Mouse (Mus musculus): ENCODE data around the gene Hivep3.
A peak's percentile ranks its signal among the peaks of the same experiment; 100 is the strongest.

Gene Hivep3

GRCm38 (mm10) chr4:119977817-119978491 lies 244.4 kb downstream of the Hivep3 start:
- no peak for DNase-seq (ENCODE audit: low spot score)

- no peak for DNase-seq (ENCODE audit: low spot score)
These were observed 245.8 kb downstream of the Hivep3 start for GRCm38 (mm10) chr4:119979238-119979829.

- DNase-seq (ENCODE audit: low spot score) = no peak
These were observed 246.3 kb downstream of the Hivep3 start for GRCm38 (mm10) chr4:119979918-119980317.

GRCm38 (mm10) chr4:119981047-119981720 lies 247.6 kb downstream of the Hivep3 start:
- DNase-seq (ENCODE audit: low spot score) = no peak

- no peak for DNase-seq (ENCODE audit: low spot score)
These were observed 252.5 kb downstream of the Hivep3 start for GRCm38 (mm10) chr4:119986065-119986464.

- DNase-seq (ENCODE audit: low spot score) = no peak
These were observed 253.2 kb downstream of the Hivep3 start for GRCm38 (mm10) chr4:119986580-119987291.

- no peak for DNase-seq (ENCODE audit: low spot score)
These were observed 253.9 kb downstream of the Hivep3 start for GRCm38 (mm10) chr4:119987376-119988087.

GRCm38 (mm10) chr4:119989031-119989693 lies 255.6 kb downstream of the Hivep3 start:
- no peak for DNase-seq (ENCODE audit: low spot score)

GRCm38 (mm10) chr4:119990346-119990745 lies 256.8 kb downstream of the Hivep3 start:
- no peak for DNase-seq (ENCODE audit: low spot score)

GRCm38 (mm10) chr4:119990841-119991240 lies 257.3 kb downstream of the Hivep3 start:
- no peak for DNase-seq (ENCODE audit: low spot score)

GRCm38 (mm10) chr4:119991758-119992157 lies 258.2 kb downstream of the Hivep3 start:
- DNase-seq (ENCODE audit: low spot score) = no peak

- no peak for DNase-seq (ENCODE audit: low spot score)
These were observed 262.8 kb downstream of the Hivep3 start for GRCm38 (mm10) chr4:119996377-119996776.

GRCm38 (mm10) chr4:119997351-119997750 lies 263.8 kb downstream of the Hivep3 start:
- DNase-seq (ENCODE audit: low spot score) = no peak

- DNase-seq (ENCODE audit: low spot score) = no peak
These were observed 265.3 kb downstream of the Hivep3 start for GRCm38 (mm10) chr4:119998911-119999310.

GRCm38 (mm10) chr4:120000881-120001280 lies 267.3 kb downstream of the Hivep3 start:
- DNase-seq (ENCODE audit: low spot score) = no peak

- no peak for DNase-seq (ENCODE audit: low spot score)
These were observed 269.4 kb downstream of the Hivep3 start for GRCm38 (mm10) chr4:120003006-120003405.

GRCm38 (mm10) chr4:120006046-120006445 lies 272.5 kb downstream of the Hivep3 start:
- no peak for DNase-seq (ENCODE audit: low spot score)

- no peak for DNase-seq (ENCODE audit: low spot score)
These were observed 274.3 kb downstream of the Hivep3 start for GRCm38 (mm10) chr4:120007889-120008288.

- DNase-seq (ENCODE audit: low spot score) = no peak
These were observed 275.6 kb downstream of the Hivep3 start for GRCm38 (mm10) chr4:120009151-120009550.

GRCm38 (mm10) chr4:120011788-120012187 lies 278.2 kb downstream of the Hivep3 start:
- DNase-seq (ENCODE audit: low spot score) = peak; percentile 7

- DNase-seq (ENCODE audit: low spot score) = no peak
These were observed 279.3 kb downstream of the Hivep3 start for GRCm38 (mm10) chr4:120012891-120013290.
